Mouse (Mus musculus) spleen, adult 12 weeks (tissue): ENCODE measurements around the gene Keg1.
"Not testable (repeated sequence)": the region's sequence is repeated elsewhere in the genome, so short reads cannot be mapped to it uniquely, and the experiment has no call there.

Source experiments
- DNase-seq: peaks from one replicate; pipeline ENCODE4 v3.0.0; 2022; ENCODE audit warnings: low spot score

Gene Keg1

DNA sequence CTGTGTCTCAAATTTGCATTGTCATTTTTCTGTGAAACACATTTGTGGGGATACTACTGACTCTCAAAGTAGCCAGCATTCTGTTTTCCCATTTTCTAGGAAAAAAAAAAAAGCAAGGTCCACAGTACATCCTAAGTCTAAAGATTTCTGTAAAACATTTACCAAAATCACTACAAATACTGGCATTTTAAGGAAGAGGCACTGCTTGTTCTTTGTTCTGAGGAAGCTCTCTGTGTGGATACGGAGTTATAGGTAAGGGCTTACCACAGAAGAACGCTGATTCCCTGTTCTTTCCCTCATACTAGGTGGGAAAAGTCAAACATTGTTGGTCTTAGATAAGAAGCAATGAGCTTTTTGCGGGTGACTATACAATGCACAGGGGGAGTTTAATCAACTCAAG, at the start of gene Keg1:
Gene Keg1 (plus strand): TSS at position 197 of the 400 bp plus-strand sequence.
- no peak for DNase-seq

DNA sequence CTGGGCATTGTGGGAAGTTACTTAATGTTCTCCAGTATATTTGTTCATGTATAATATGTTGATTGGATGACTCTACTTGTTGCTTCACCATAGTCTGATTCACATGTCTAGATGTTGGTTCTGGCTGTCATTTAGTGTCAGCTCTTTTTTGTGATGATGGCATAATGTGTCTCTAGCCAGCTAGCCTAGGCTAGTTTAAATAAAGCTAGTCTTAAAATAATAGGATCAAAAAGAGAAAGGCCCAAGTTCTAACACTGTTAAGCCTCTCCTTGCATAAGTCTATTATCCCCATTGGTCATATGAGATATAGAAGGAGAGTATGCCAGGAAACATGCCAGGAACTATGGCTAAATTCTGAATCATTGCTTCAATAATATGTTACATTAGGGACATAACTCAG, 46.1 kb upstream of the Keg1 start:
- DNase-seq, result no peak

DNA sequence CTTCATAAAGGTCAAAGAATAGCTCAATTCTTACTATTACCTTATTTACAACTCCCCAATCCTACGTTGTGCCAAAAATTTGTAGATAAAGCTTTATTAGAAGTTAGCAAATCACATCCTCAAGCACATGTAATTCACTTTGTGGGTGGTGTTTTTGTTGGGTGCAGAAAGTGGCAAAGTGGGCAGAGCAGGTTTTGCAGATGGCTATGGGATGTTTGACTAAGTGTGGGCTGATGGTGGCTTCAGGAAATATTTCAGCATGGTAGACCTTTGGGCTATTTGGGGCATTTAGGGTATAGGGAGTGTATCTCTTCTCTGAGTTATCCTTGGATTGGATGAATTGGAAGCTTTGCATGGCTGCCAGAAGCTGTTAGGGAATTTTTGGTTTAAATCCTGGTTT, 29.4 kb upstream of the Keg1 start:
- DNase-seq, result no peak

DNA sequence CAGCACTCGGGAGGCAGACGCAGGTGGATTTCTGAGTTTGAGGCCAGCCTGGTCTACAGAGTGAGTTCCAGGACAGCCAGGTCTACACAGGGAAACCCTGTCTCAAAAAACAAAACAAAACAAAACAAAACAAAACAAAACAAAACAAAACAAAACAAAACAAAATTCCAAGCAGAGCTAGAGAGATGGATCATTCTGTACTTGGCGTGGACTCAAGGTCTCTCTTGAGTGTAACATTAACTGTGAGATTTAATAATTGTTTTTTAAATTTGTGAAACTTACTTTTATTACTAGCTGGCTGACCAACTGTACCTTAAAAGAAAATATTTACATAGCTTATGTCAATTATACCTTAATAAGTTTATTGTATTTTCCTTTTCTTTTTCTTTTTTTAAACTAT, 27.0 kb upstream of the Keg1 start:
- not testable (repeated sequence) for DNase-seq

DNA sequence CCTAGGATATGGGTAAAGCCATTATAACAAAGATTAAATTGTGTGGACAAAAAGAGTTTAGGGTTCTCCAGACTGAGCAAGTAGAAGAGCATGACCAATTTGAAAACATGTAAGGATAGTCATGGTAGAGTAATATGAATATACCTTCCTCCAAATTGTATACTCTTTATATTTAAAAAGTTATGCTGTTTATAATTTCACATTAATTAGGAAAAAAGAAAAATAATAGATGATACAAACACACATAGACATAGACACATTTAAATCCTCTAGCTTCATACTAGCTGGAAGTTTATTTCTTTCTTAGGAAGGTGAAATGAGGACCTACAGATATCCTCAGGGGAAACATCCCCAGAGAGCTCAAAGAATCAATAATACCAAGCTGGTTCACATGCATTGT, 25.4 kb upstream of the Keg1 start, which contains the start of gene Olfr1442:
Gene Olfr1442 (plus strand): TSS at position 301 of the 400 bp plus-strand sequence.
- no peak for DNase-seq

DNA sequence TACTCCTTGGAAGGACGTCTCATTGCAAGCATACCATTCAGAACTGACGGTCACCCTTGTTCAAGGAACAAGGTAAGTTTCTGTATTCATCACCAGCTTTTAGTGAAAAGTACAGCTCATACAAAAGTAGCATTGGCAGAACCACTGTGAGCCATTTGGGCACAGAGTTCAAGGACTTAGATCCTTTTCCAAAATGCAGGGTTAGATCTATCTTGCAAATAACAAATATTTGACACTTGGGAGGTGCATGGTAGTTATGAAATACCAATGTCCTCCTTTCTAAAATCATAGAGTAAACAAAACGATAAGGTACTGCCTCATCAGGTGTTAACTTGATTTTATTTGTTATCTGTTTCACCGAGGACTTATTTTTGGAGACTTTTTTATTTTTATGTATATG, 24.5 kb upstream of the Keg1 start:
- DNase-seq, result no peak

DNA sequence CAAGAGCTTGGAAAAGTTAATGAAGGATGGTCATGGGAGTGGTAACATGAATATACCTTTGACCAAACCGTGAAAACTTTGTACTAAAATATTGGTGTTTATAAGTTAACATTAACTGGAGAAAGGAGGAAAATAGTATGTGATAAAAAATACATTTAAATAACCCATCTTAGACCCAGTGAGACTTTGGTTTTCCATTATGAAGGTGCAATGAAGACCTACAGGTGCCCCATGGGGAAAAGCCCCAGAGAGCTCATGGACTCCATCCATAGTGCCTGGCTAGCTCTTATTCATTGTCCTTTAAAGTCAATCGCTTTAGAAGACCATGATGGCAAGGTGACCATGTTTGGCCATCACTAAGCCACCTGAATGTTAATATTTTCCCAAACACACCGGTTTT, 17.8 kb upstream of the Keg1 start, which contains the start of gene Olfr1443:
Gene Olfr1443 (plus strand): TSS at position 301 of the 400 bp plus-strand sequence.
- DNase-seq, result no peak

DNA sequence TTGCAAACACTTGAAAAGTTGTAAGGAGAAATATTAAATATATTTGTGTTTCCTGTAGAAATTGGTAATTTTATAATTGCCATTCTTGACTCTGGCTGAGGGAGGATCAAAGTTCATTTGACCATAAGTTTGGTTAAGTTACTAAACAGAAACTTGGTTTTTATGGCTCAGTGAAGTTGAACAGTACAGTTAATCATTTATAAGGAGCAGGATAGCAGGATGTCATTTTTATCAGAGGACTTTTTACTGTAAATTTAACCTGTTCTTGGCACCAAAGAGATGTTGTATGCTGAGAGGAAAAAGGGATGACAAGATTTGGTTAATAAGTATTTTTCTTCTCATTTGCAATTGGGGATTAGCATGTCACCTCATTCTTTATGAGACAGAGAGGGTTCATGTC, 10.9 kb upstream of the Keg1 start:
- no peak for DNase-seq

DNA sequence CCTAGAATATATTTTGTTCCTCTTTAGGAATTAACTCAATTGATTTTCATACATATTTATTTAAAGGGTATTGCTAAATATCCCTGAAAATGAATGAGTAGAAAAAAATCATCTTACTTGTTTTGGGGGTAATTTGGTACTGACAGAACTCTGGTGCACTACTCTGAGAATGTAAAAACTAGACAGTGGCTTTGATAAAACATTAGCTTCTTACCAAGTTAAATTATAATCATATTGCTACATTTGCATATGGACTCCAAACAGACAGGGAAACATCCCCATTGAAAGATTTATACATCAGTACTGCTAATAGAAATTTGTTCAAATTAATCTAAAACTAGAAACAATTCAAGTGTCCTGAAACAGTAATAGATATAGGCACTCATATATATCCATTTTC, 10.4 kb upstream of the Keg1 start:
- DNase-seq, result no peak

DNA sequence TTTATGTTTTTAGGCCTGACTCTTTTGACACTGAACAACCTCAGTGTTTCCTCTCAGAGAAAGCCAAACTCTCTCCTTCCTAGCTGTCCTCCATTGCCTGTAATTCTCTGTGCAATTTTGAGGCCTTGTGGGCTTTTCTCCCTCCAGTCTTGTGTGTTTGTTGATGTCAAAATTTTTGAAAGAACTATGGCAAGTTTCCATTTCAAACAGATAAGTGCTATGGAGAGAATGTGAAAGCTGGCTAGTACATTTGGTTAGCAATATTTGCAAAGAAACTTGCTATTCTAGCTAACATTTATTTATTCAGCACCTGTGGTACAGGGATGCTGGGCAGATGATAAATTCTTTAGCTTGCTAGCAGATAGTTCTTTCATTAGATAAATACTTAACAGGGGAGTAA, 635 bp downstream of the Keg1 start:
- DNase-seq, result no peak

DNA sequence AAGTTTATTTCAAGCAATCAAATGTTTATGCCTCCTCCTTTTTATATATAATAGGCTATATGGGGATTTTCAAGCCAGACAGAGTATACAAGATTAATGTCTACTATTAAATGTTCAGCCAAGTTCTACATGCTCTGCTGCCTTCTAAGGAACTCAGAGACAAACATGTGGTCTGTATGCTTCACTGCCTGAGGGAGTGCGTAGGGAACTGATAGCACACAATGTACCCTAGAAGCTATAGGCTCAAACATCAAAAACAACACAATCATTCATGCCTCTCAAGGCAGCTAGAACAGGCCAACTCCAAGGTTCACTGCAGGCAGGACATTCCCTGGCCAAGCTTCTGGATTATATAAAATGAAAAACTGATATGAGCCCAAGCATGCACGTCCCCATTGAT, 12.9 kb downstream of the Keg1 start:
- DNase-seq, result no peak

DNA sequence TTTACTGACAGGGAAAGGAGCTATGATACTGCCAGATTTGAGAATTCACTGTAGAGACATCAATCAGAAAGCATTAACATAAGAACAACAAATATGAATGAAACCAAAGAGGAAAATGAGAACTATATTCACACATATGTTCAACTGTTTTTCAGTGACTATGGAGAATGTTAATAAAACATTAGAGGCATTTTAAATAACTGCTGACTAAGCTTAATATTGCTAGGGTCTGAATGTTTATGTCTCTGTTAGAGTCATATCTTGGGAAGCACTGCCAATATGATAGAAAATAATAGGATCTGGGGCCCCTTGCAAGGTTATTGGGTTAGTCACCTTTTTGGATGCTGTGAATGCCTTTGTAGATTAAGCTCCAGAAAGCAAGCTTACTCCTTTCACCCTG, 13.4 kb downstream of the Keg1 start:
- DNase-seq, result no peak

DNA sequence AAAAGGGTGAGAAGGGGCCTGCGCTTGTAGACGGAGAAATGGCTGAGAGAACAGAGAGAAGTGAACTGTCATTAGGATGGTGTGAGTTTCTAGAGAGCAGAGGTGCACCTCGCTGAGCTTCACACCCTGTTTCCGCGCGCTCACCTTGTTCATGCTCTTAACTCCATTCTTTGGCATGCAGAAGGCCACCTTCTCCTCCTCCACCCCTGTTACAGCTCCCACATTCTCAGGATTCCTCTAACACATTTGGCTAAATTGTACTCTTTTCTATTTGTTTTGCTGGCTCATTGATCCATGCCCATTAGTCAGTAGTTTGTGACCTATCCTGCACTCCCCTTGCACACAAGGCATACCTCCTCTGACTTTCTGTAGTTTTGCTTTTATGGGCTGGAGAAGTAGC, 23.6 kb downstream of the Keg1 start:
- DNase-seq, result no peak

DNA sequence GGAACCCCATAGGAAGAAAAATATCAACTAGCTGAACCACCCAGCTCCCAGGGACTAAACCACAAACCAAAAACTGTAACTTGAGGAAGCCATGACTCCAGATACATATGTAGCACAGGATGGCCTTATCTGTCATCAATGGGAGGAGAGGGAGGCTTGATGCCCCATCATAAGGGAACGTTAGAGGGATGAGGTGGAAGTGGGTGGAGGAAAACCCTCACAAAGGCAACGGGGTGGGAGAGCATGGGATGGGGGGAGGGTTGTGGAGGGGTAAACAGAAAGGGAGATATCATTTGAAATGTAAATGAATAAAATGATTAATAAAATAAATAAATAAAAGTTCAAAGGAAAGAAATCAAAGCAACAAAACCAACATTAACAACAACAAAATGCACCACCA, 24.9 kb downstream of the Keg1 start:
- DNase-seq, result no peak

DNA sequence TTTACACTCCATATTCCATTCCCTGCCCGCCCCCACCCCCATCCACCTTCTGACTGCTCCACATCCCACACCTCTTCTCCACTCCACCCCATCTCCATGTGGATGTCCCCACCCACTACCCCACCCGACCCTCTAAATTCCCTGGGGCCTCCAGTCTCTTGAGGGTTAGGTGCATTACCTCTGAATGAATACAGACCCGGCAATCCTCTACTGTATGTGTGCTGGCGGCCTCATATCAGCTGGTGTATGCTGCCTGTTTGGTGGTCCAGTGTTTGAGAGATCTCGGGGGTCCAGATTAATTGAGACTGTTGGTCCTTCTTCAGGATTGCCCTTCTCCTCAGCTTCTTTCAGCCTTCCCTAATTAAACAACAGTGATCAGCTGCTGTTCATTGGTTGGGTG, 25.3 kb downstream of the Keg1 start:
- not testable (repeated sequence) for DNase-seq

DNA sequence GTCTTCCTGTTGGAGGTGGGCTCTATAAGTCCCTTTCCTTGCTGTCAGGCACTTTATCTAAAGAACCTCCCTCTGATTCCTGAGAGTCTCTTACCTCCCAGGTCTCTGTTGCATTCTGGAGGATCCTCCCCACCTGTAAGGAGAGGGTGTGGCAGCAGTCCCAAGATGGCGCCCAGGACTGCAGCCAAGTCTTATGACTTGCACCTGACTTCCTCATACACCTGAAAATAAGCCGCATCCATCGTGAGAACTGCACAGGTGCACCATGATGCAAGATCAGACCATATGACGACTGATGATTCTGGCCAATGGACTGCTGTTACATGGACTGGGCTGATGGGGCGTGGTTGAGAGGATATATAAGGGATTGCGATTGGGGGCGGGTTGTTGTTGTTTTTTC, 26.0 kb downstream of the Keg1 start:
- DNase-seq, result not testable (repeated sequence)

DNA sequence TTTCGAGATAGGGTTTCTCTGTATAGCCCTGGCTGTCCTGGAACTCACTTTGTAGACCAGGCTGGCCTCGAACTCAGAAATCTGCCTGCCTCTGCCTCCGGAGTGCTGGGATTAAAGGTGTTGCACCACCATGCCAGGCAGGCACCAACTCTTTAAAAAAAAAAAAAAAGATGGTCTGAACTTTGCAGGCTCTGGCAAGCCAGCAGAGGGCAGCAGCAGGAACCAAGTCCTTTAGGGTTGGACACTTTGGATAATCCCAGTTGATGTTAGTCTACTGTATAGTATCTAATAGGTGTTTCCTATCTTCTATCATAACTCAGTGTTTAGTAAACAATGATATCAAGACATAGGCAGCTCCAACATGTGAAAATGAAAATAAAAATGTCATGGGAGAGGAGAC, 26.7 kb downstream of the Keg1 start:
- DNase-seq, result no peak

DNA sequence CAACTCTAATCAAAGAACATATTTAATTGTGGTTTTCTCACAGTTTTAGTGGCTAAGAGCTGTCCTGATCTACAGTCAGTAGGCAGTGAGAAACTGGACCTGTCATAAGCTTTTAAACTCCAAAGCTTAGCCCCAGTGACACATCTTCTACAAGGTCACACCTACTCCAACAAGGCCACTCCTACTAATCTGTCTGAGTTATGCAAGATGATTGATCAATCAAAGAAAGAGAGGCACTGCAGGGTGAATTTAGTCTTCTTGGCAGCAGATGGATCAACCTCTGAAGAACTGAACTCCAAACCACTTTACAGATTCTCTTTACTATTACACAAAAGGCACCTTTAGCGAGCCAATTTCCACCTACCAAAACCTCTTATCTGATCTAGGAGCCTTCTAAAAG, 30.3 kb downstream of the Keg1 start:
- DNase-seq, result no peak

DNA sequence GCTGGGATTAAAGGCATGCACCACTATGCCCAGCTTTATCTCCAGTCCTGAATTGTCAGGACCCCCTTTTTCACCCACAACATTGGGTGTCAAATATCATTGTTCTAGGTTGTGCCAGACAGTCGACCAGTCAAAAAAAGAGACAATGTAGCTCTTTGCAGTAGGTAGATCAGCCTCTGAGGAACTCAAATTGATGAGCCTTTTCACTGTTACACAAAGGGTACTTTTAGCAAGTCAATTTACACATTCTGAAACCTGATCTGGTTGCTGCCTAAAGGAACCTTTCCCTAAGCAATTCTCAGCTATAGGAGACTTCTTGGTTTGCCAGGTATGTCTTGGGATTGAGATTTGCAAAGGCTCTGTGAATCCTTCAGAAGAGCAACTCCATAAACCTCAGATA, 35.5 kb downstream of the Keg1 start:
- no peak for DNase-seq

DNA sequence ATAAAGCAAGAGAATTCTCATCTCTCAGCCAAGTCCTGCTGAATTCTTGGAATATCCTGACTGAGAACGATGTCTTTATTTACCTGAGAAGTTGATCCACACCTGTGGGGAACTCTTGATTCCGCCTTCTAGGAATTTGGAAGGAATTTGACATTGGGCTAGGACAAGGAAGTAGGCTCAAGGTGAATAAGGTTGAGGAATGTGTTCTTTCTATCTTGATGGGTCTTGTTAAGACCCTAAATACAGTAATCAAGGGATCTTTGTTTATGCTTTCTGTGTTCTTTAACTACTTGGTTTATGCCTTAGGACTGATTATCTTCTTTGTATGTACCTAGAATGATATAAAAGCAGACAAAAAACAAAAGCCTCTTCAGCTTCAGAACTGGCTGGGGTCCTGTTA, 36.4 kb downstream of the Keg1 start:
- no peak for DNase-seq

DNA sequence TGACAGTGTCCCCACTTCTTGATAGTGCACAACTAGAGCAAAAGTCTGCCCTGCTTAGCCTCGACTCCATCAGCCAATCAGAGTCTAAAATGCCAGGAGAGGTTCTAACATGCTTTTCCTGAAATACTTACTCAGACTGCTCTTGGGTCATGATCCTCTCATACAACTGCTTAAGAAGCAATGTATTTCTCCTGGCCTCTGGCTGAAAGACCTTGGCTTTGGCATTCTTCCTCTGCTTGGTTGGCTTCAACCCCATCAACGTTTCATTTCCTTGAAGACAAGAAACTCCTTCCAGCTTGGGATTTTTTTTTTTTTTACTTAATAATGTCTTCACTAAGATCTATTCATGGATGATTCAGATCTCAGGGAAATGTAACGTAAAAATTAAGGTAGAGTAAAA, 60.7 kb downstream of the Keg1 start:
- no peak for DNase-seq

DNA sequence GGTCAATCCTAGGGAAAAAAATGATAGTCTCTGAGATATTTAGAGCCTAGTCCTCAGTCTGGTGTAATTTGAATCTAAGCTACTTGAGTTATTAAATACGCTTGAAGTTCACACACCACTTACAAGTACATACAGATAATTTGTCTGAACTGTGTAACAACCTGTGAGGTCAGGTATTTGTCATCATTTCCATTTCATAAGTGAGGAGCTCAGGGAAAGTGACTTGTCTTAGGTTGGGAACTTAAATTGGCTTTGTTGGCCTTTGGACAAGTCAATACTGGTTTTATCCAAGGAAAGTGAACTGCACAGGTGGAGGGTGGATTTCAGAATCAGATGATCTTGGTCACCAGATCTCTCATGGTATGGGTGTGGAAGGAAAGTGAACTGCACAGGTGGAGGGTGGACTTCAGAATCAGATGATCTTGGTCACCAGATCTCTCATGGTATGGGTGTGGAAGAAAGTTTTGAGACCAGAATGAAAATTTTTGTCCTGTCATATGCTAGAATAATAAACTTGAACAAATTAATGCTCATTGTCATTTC, 63.4 kb downstream of the Keg1 start:
- no peak for DNase-seq

DNA sequence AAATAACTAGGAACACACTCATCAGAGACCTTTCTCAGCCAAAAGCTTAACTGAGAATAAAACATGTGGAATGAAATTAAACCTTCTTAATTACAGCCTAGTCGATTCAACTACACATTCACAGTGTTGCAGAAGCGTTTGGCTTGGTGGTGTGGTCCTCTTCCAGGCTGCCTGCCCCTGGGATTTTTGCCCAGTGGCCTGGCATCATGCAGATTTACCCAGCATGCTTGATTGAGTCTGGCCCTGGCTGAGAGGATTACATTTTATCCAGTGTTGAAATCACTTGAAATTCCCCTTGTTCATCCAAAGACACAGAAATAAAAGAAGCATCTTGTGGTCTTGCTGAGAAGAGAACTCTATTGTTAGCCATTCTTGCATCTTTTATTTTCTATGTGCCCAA, 64.1 kb downstream of the Keg1 start:
- no peak for DNase-seq

DNA sequence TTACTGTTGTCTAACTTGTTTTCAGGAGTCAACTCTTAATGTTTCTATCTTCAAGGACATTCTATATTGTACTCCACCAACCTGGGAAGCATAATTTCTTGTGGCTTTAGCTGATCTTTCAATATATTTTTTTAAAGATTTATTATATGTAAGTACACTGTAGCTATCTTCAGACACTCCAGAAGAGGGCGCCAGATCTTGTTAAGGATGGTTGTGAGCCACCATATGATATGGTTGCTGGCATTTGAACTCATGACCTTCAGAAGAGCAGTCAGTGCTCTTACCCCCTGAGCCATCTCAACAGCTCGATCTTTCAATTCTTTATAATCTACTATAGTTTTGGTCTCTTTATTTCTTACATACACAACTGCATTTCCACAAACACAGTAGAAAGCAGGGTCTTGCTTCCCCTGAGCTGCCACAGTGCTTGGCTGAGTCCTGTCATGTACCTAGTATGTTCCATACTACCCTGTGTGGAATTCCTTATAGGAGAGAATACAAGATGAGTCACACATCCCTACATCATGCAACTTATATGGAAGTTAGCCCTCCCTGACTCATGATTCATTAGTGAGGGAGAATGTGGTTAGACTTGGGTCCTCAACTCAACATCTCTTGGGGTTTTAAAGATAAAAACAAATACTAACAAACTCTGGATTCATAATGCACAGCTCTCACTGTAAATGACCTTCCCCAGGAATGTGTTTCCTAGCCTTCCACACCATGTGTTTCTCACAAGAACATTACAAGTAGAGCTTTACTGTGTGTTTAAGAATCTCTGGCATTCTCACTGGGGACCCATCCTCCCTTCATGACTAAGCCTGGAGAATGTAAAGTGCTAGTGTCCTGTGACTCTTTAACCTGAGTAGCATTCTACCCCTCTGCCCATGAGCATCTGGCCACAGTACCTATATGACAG, 66.9 kb downstream of the Keg1 start:
- no peak for DNase-seq
